Mouse (Mus musculus) cerebellum, adult 11-12 months (tissue): ENCODE measurements at regions not wholly inside any gene's neighbourhood (a gene's known extent, or its start where the extent isn't known, plus 50 kb on each side); places are given as distances from the start of the nearest gene placed in this dataset.

Experiments
- DNase-seq: peaks from one replicate; pipeline ENCODE4 v3.0.0; 2022

GRCm38 (mm10) chr15:31087607-31088006, 136.5 kb upstream of the Dap start:
- DNase-seq = no peak

- DNase-seq = peak; percentile 74
These were observed 132.1 kb upstream of the Dap start for GRCm38 (mm10) chr15:31091916-31092570.

- DNase-seq = no peak
These were observed 127.9 kb upstream of the Dap start for GRCm38 (mm10) chr15:31096206-31096605.

GRCm38 (mm10) chr15:31097301-31097700, 126.8 kb upstream of the Dap start:
- DNase-seq = no peak

- no peak for DNase-seq
These were observed 119.4 kb upstream of the Dap start for GRCm38 (mm10) chr15:31104743-31105142.

- DNase-seq = no peak
These were observed 117.2 kb upstream of the Dap start for GRCm38 (mm10) chr15:31106907-31107306.

- no peak for DNase-seq
These were observed 110.9 kb upstream of the Dap start for GRCm38 (mm10) chr15:31113216-31113615.

- DNase-seq = no peak
These were observed 106.8 kb upstream of the Dap start for GRCm38 (mm10) chr15:31117338-31117737.

- no peak for DNase-seq
These were observed 104.0 kb upstream of the Dap start for GRCm38 (mm10) chr15:31120147-31120546.

GRCm38 (mm10) chr15:31125784-31126183, 98.3 kb upstream of the Dap start:
- DNase-seq = no peak

- DNase-seq = no peak
These were observed 97.1 kb upstream of the Dap start for GRCm38 (mm10) chr15:31126999-31127398.

GRCm38 (mm10) chr15:31134891-31135290, 89.2 kb upstream of the Dap start:
- no peak for DNase-seq

GRCm38 (mm10) chr15:31138637-31139036, 85.5 kb upstream of the Dap start:
- DNase-seq = no peak

GRCm38 (mm10) chr15:31141750-31142149, 82.4 kb upstream of the Dap start:
- no peak for DNase-seq

GRCm38 (mm10) chr15:31148251-31149145, 75.6 kb upstream of the Dap start:
- peak; percentile 57 for DNase-seq

GRCm38 (mm10) chr15:31149855-31150254, 74.3 kb upstream of the Dap start:
- DNase-seq = peak; percentile 69

GRCm38 (mm10) chr15:31150546-31151471, 73.3 kb upstream of the Dap start:
- peak; percentile 60 for DNase-seq

- DNase-seq = no peak
These were observed 69.0 kb upstream of the Dap start for GRCm38 (mm10) chr15:31155141-31155540.

GRCm38 (mm10) chr15:31166543-31167105, 57.5 kb upstream of the Dap start:
- no peak for DNase-seq

- no peak for DNase-seq
These were observed 56.6 kb upstream of the Dap start for GRCm38 (mm10) chr15:31167506-31167905.

- no peak for DNase-seq
These were observed 55.9 kb upstream of the Dap start for GRCm38 (mm10) chr15:31168191-31168590.

- DNase-seq = no peak
These were observed 50.6 kb upstream of the Dap start for GRCm38 (mm10) chr15:31173309-31174115.
